Mouse (Mus musculus) bone marrow macrophage, adult 2 months (primary cell): ENCODE results near the gene Dio1. TPM values are rescaled to one million over a fixed set of nuclear protein-coding genes. Genes with fewer than 3 reads are reported as not detected.

Experiments used
- H3K27ac ChIP-seq: 2 replicates; pipeline ENCODE4 v1.5.1; 2012; ENCODE audit warnings: low read depth, low read length; ENCODE audit not compliant: insufficient read depth
- H3K4me1 ChIP-seq: 2 replicates; pipeline ENCODE4 v1.6.1; 2012; ENCODE audit warnings: low read length; ENCODE audit not compliant: control insufficient read depth, insufficient read depth
- H3K4me3 ChIP-seq: 2 replicates; pipeline ENCODE4 v1.5.1; 2012; ENCODE audit warnings: mild to moderate bottlenecking, low read length, moderate library complexity; ENCODE audit not compliant: insufficient read depth
- CTCF ChIP-seq: IDR thresholded peaks from 2 replicates; pipeline ENCODE4 v1.5.1; 2012; ENCODE audit warnings: low read depth, mild to moderate bottlenecking, low read length, moderate library complexity
- POLR2A ChIP-seq: IDR thresholded peaks from 2 replicates; pipeline ENCODE4 v1.6.1; 2012; ENCODE audit warnings: mild to moderate bottlenecking, low read depth, low read length, borderline replicate concordance
- polyA plus RNA-seq: library from polyadenylated mRNA; stranded (reverse); fragments of >200 nt; gene quantifications from 2 replicates; pipeline ENCODE4 v1.2.4, GENCODE M21; 2012; ENCODE audit not compliant: missing spikeins, insufficient read depth, insufficient read length

Gene Dio1
- polyA plus RNA-seq, 1 experiment, result not detected

GRCm38 (mm10) chr4:107250494-107250893 is 56.5 kb downstream of the Dio1 start:
- TF ChIP-seq POLR2A (no peak), CTCF (0 out of 2 replicates have a peak, but pooled peaks have one; percentile 19)
- H3K27ac ChIP-seq, result no peak overlapping the region
- no peak overlapping the region for H3K4me3 ChIP-seq
- peaks cover 11% of the 10 kb centered on the region for H3K4me1 ChIP-seq

- H3K4me1 ChIP-seq, result peaks cover 12% of the 10 kb centered on the region
- H3K4me3 ChIP-seq, result no peak overlapping the region
- TF ChIP-seq POLR2A, result no peak
- H3K27ac ChIP-seq, result no peak overlapping the region
Measured at GRCm38 (mm10) chr4:107249471-107249870, 57.5 kb downstream of the Dio1 start.

DNA sequence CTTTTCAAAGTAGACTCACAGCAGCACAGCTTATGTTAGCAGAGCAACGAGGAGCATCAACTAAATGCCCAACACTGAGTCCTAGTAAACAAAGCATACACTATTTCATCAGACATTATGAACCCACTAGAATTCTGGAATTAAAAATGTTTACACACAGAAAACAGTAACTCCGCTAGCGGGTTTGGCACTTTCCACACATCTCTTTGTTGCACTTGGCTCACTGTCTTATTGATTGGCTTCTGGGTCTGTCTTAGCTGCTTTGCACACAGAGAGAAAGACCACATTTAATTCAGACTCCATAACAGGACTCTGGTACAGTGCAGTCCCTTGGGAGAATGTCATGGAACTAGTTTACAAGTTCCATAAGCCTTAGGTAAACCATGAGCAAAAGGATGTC is 58.9 kb downstream of the Dio1 start:
- H3K27ac ChIP-seq, result no peak overlapping the region
- peaks cover 8% of the 10 kb centered on the region for H3K4me1 ChIP-seq
- TF ChIP-seq POLR2A (no peak), CTCF (no peak)
- no peak overlapping the region for H3K4me3 ChIP-seq

DNA sequence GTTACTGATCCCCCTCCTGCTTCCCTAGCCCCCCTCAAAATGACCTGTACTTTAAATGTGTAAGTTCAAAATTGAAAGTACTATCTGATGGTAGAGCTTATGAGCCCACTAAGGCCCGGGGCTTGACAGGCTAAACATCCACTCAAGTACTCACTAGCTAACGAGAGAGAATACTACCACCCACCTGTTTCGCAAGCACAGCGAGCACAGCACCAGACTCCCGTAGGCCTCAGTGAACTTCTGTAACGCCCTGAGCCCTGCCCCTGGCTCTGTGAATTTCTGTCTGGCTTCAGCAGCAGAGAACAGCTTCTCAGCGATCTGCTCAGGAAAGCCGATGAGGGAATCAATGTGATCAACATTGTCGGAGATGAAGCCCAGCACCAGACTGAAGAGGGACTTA is 59.9 kb downstream of the Dio1 start:
- H3K27ac ChIP-seq, result no peak overlapping the region
- TF ChIP-seq CTCF (no peak), POLR2A (no peak)
- H3K4me1 ChIP-seq, result 0 out of 2 replicates have a peak, but pooled peaks cover 5% of the 10 kb centered on the region
- H3K4me3 ChIP-seq, result no peak overlapping the region

GRCm38 (mm10) chr4:107246040-107246439 is 60.9 kb downstream of the Dio1 start:
- Histone ChIP-seq H3K4me1 (0 out of 2 replicates have a peak, but pooled peaks cover 2% of the 10 kb centered on the region), H3K4me3 (no peak overlapping the region), H3K27ac (no peak overlapping the region)
- TF ChIP-seq CTCF (no peak), POLR2A (no peak)

- Histone ChIP-seq H3K27ac (no peak overlapping the region), H3K4me1 (0 out of 2 replicates have a peak, but pooled peaks cover 2% of the 10 kb centered on the region)
- TF ChIP-seq POLR2A (no peak), CTCF (no peak)
Measured at GRCm38 (mm10) chr4:107245368-107245767, 61.6 kb downstream of the Dio1 start.

DNA sequence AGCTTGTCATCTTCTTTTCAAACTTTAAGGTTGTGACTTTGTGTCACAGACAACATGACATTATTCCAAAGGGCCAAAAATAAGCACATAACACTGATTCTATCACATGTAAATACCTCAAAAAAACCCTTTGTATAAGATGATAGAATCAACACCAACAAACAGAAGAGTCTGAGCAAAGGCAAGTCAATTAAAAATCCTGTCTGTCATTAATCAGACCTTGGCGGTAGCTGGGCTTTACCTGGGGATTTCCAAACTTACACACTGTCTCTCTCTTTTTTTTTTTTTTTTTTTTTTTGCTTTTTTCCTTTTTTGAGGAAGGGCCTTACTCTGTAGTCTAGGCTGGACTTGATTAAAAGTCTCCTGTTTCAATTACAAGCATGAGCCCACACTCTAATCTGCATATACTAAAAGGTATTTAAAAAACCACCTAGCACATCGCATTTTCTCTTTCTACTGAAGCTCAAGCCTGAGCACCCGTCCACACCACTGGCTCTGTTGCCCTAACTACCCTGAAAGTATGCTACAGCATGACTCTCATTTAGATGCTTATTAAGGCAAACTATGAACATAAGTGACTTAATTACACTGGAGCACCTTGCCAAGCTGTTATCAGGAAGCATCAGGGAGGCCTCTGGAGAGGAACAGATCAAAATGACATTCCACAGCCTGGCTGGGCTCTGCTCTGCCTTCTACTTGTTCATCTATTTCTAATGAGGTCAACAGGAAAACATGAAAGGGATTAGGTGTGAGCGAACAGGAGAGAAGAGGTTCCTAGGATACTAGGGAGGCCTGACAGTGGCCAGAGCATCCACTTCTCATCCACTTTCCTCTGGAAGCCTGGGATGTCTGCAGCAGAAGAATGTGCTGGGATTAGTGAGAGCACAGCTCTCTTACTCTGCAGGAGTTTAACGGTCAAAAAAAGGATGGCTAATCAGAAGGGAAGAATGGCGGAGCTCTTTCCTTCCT is 63.3 kb downstream of the Dio1 start:
- Histone ChIP-seq H3K4me3 (no peak overlapping the region), H3K4me1 (peaks cover 4% of the 10 kb centered on the region; the same call in 1 of the 2 replicates), H3K27ac (no peak overlapping the region)
- TF ChIP-seq POLR2A (no peak), CTCF (no peak)

More at GRCm38 (mm10) chr4:107245368-107245767, 61.6 kb downstream of the Dio1 start:
- no peak overlapping the region for H3K4me3 ChIP-seq

Other genes with a start within 250 kb of the Dio1 start
- 41.4 and 58.9 TPM in 2 replicates for gene Mrpl37, start 240.3 kb downstream of the Dio1 start, polyA plus RNA-seq
- gene Cyb5rl, start 240.2 kb downstream of the Dio1 start, polyA plus RNA-seq, result 5.7 and 7.0 TPM in 2 replicates
- not detected in 2 replicates for gene Cdcp2, start 210.3 kb downstream of the Dio1 start, polyA plus RNA-seq
- gene Tmem59, start 128.8 kb downstream of the Dio1 start, polyA plus RNA-seq, result 293 and 296 TPM in 2 replicates
- gene Tceanc2, start 128.1 kb downstream of the Dio1 start, polyA plus RNA-seq, result 27.9 and 34.4 TPM in 2 replicates
- gene Ldlrad1, start 98.0 kb downstream of the Dio1 start, polyA plus RNA-seq, result not detected in 2 replicates
- 16.1 and 16.8 TPM in 2 replicates for gene Lrrc42, start 53.6 kb downstream of the Dio1 start, polyA plus RNA-seq
- 21.1 and 27.3 TPM in 2 replicates for gene Hspb11, start 53.6 kb downstream of the Dio1 start, polyA plus RNA-seq
- gene Yipf1, start 7.2 kb upstream of the Dio1 start, polyA plus RNA-seq, result 44.1 and 57.6 TPM in 2 replicates
- gene Ndc1, start 60.6 kb upstream of the Dio1 start, polyA plus RNA-seq, result 14.1 and 19.2 TPM in 2 replicates
- not detected in 2 replicates for gene Glis1, start 127.4 kb upstream of the Dio1 start, polyA plus RNA-seq